Mouse (Mus musculus) spleen, adult 2 months (tissue): ENCODE results near the gene Ntsr2.

Source experiments
- CTCF ChIP-seq: fragments of 200-500 bp; IDR thresholded peaks from 2 replicates; pipeline ENCODE4 v1.5.1; 2011; ENCODE audit warnings: mild to moderate bottlenecking, inconsistent platforms; ENCODE audit not compliant: insufficient read depth, insufficient read length, insufficient replicate concordance; ENCODE audit errors: extremely low read depth
- POLR2A ChIP-seq: fragments of 200-500 bp; IDR thresholded peaks from 2 replicates; pipeline ENCODE4 v1.6.1; 2011; ENCODE audit warnings: low read depth, low read length, inconsistent platforms

GRCm38 (mm10) chr12:16646780-16647409 is 6.3 kb upstream of the Ntsr2 start:
- TF ChIP-seq CTCF (no peak), POLR2A (no peak)
